Mouse (Mus musculus): ENCODE results near the gene Nrp2. TPM values are rescaled to one million over a fixed set of nuclear protein-coding genes. Genes with fewer than 3 reads are reported as not detected.

Gene Nrp2
- polyA plus RNA-seq, 1 experiment from 2014 or later = 25.5 TPM

- no peak overlapping the region for H3K9ac ChIP-seq
- 89% methylated on average over 8 of the region's 8 CpGs for WGBS
- 0 out of 2 replicates have a peak, but pooled peaks cover 3% of the 10 kb centered on the region for H3K27me3 ChIP-seq (replicated peaks)
- H3K4me3 ChIP-seq = no peak overlapping the region
- ATAC-seq (replicated peaks) = no peak
- no peak overlapping the region for H3K27ac ChIP-seq
- H3K4me1 ChIP-seq = peaks cover 18% of the 10 kb centered on the region
- H3K36me3 ChIP-seq (replicated peaks) = peaks cover 4% of the 10 kb centered on the region
- no peak overlapping the region for H3K4me2 ChIP-seq
- no peaks in the 10 kb centered on the region for H3K9me3 ChIP-seq
These were observed 15.7 kb downstream of the Nrp2 start for GRCm38 (mm10) chr1:62718750-62719149.

GRCm38 (mm10) chr1:62719770-62720169 lies 16.7 kb downstream of the Nrp2 start:
- peaks cover 18% of the 10 kb centered on the region for H3K4me1 ChIP-seq
- ATAC-seq (replicated peaks) = no peak
- peaks cover 4% of the 10 kb centered on the region for H3K36me3 ChIP-seq (replicated peaks)
- 82% methylated on average over 6 of the region's 6 CpGs for WGBS
- H3K27me3 ChIP-seq (replicated peaks) = 0 out of 2 replicates have a peak, but pooled peaks cover 3% of the 10 kb centered on the region
- no peak overlapping the region for H3K4me2 ChIP-seq
- no peak overlapping the region for H3K9ac ChIP-seq
- no peak overlapping the region for H3K4me3 ChIP-seq
- no peak overlapping the region for H3K27ac ChIP-seq
- H3K9me3 ChIP-seq = no peaks in the 10 kb centered on the region

GRCm38 (mm10) chr1:62720176-62720575 lies 17.1 kb downstream of the Nrp2 start:
- H3K4me2 ChIP-seq = no peak overlapping the region
- H3K36me3 ChIP-seq (replicated peaks) = peaks cover 4% of the 10 kb centered on the region
- peaks cover 21% of the 10 kb centered on the region for H3K4me1 ChIP-seq
- H3K9ac ChIP-seq = no peak overlapping the region
- H3K27ac ChIP-seq = no peak overlapping the region
- no peaks in the 10 kb centered on the region for H3K9me3 ChIP-seq
- 0 out of 2 replicates have a peak, but pooled peaks cover 3% of the 10 kb centered on the region for H3K27me3 ChIP-seq (replicated peaks)
- H3K4me3 ChIP-seq = no peak overlapping the region
- no peak for ATAC-seq (replicated peaks)
- WGBS = 69% methylated on average over 3 of the region's 3 CpGs

- no peak overlapping the region for H3K4me3 ChIP-seq
- H3K4me2 ChIP-seq = no peak overlapping the region
- 54% methylated on average over 13 of the region's 13 CpGs for WGBS
- H3K9ac ChIP-seq = no peak overlapping the region
- peaks cover 4% of the 10 kb centered on the region for H3K36me3 ChIP-seq (replicated peaks)
- ATAC-seq (replicated peaks) = no peak
- H3K4me1 ChIP-seq = peaks cover 22% of the 10 kb centered on the region
- H3K9me3 ChIP-seq = no peaks in the 10 kb centered on the region
- H3K27ac ChIP-seq = no peak overlapping the region
- H3K27me3 ChIP-seq (replicated peaks) = 0 out of 2 replicates have a peak, but pooled peaks cover 3% of the 10 kb centered on the region
These were observed 17.9 kb downstream of the Nrp2 start for GRCm38 (mm10) chr1:62720727-62721705.

- Histone ChIP-seq H3K27ac (no peak overlapping the region), H3K4me2 (no peak overlapping the region), H3K4me3 (no peak overlapping the region), H3K9me3 (no peaks in the 10 kb centered on the region), H3K27me3 (replicated peaks) (0 out of 2 replicates have a peak, but pooled peaks cover 3% of the 10 kb centered on the region), H3K9ac (no peak overlapping the region), H3K36me3 (replicated peaks) (peaks cover 4% of the 10 kb centered on the region), H3K4me1 (peaks cover 20% of the 10 kb centered on the region)
- 70% methylated on average over 7 of the region's 7 CpGs for WGBS
- no peak for ATAC-seq (replicated peaks)
These were observed 18.7 kb downstream of the Nrp2 start for GRCm38 (mm10) chr1:62721706-62722187.

- Histone ChIP-seq H3K4me1 (peaks cover 13% of the 10 kb centered on the region), H3K4me3 (no peak overlapping the region), H3K9me3 (no peaks in the 10 kb centered on the region), H3K27me3 (replicated peaks) (0 out of 2 replicates have a peak, but pooled peaks cover 3% of the 10 kb centered on the region), H3K4me2 (no peak overlapping the region), H3K9ac (no peak overlapping the region), H3K27ac (no peak overlapping the region), H3K36me3 (replicated peaks) (peaks cover 4% of the 10 kb centered on the region)
- 67% methylated on average over 8 of the region's 8 CpGs for WGBS
- no peak for ATAC-seq (replicated peaks)
These were observed 19.4 kb downstream of the Nrp2 start for GRCm38 (mm10) chr1:62722526-62722925.

- no peak for ATAC-seq (replicated peaks)
- H3K9me3 ChIP-seq = no peaks in the 10 kb centered on the region
- WGBS = 79% methylated on average over 5 of the region's 5 CpGs
- peaks cover 8% of the 10 kb centered on the region; the same call in 1 of the 2 replicates for H3K4me1 ChIP-seq
- H3K27me3 ChIP-seq (replicated peaks) = 0 out of 2 replicates have a peak, but pooled peaks cover 3% of the 10 kb centered on the region
- H3K36me3 ChIP-seq (replicated peaks) = peaks cover 4% of the 10 kb centered on the region
- H3K27ac ChIP-seq = no peak overlapping the region
- no peak overlapping the region for H3K9ac ChIP-seq
- no peak overlapping the region for H3K4me3 ChIP-seq
- no peak overlapping the region for H3K4me2 ChIP-seq
These were observed 20.8 kb downstream of the Nrp2 start for GRCm38 (mm10) chr1:62723891-62724290.

GRCm38 (mm10) chr1:62724461-62725021 lies 21.5 kb downstream of the Nrp2 start:
- Histone ChIP-seq H3K9ac (no peak overlapping the region), H3K27ac (no peak overlapping the region), H3K9me3 (no peaks in the 10 kb centered on the region), H3K4me1 (peaks cover 11% of the 10 kb centered on the region; the same call in 1 of the 2 replicates), H3K27me3 (replicated peaks) (0 out of 2 replicates have a peak, but pooled peaks cover 3% of the 10 kb centered on the region), H3K36me3 (replicated peaks) (peaks cover 4% of the 10 kb centered on the region), H3K4me3 (no peak overlapping the region), H3K4me2 (no peak overlapping the region)
- 0 out of 2 replicates have a peak, but pooled peaks have one; percentile 28 for ATAC-seq (replicated peaks)
- WGBS = 74% methylated on average over 6 of the region's 6 CpGs

- Histone ChIP-seq H3K9ac (no peak overlapping the region), H3K9me3 (no peaks in the 10 kb centered on the region), H3K4me2 (no peak overlapping the region), H3K36me3 (replicated peaks) (peaks cover 4% of the 10 kb centered on the region), H3K27ac (no peak overlapping the region), H3K27me3 (replicated peaks) (0 out of 2 replicates have a peak, but pooled peaks cover 3% of the 10 kb centered on the region), H3K4me3 (no peak overlapping the region), H3K4me1 (peaks cover 13% of the 10 kb centered on the region; the same call in 1 of the 2 replicates)
- WGBS = 72% methylated on average over 10 of the region's 10 CpGs
- no peak for ATAC-seq (replicated peaks)
These were observed 22.1 kb downstream of the Nrp2 start for GRCm38 (mm10) chr1:62725032-62725678.

GRCm38 (mm10) chr1:62727191-62727590 lies 24.1 kb downstream of the Nrp2 start:
- WGBS = 36% methylated on average over 4 of the region's 4 CpGs
- H3K4me3 ChIP-seq = no peak overlapping the region
- H3K4me2 ChIP-seq = no peak overlapping the region
- ATAC-seq (replicated peaks) = no peak
- H3K27ac ChIP-seq = no peak overlapping the region
- no peaks in the 10 kb centered on the region for H3K27me3 ChIP-seq (replicated peaks)
- H3K4me1 ChIP-seq = peaks cover 15% of the 10 kb centered on the region; the same call in 1 of the 2 replicates
- H3K9ac ChIP-seq = no peak overlapping the region
- no peaks in the 10 kb centered on the region for H3K9me3 ChIP-seq
- peaks cover 4% of the 10 kb centered on the region for H3K36me3 ChIP-seq (replicated peaks)

GRCm38 (mm10) chr1:62728421-62728820 lies 25.3 kb downstream of the Nrp2 start:
- WGBS = 46% methylated on average over 6 of the region's 6 CpGs
- Histone ChIP-seq H3K4me2 (no peak overlapping the region), H3K27ac (no peak overlapping the region), H3K27me3 (replicated peaks) (no peaks in the 10 kb centered on the region), H3K9ac (no peak overlapping the region), H3K36me3 (replicated peaks) (no peaks in the 10 kb centered on the region), H3K4me1 (peaks cover 20% of the 10 kb centered on the region; the same call in 1 of the 2 replicates), H3K9me3 (no peaks in the 10 kb centered on the region), H3K4me3 (no peak overlapping the region)
- no peak for ATAC-seq (replicated peaks)

- H3K4me3 ChIP-seq = no peak overlapping the region
- 71% methylated on average over 9 of the region's 9 CpGs for WGBS
- peaks cover 22% of the 10 kb centered on the region; the same call in 1 of the 2 replicates for H3K4me1 ChIP-seq
- no peak for ATAC-seq (replicated peaks)
- H3K9me3 ChIP-seq = no peaks in the 10 kb centered on the region
- H3K36me3 ChIP-seq (replicated peaks) = no peaks in the 10 kb centered on the region
- no peak overlapping the region for H3K4me2 ChIP-seq
- no peaks in the 10 kb centered on the region for H3K27me3 ChIP-seq (replicated peaks)
- no peak overlapping the region for H3K9ac ChIP-seq
- no peak overlapping the region for H3K27ac ChIP-seq
These were observed 25.8 kb downstream of the Nrp2 start for GRCm38 (mm10) chr1:62728926-62729325.
